Mouse (Mus musculus) left cerebral cortex, postnatal 36 days (tissue): Measurements from ENCODE around the gene Prss16. TPM values are rescaled to one million over a fixed set of nuclear protein-coding genes. Genes with fewer than 3 reads are reported as not detected.

Experiments used
- DNase-seq, 2 experiments: peaks; one replicate each; pipeline ENCODE4 v3.0.0; 2021 to 2022; ENCODE audit warnings: low spot score in 2 of 2, mixed read lengths in 1 of 2
- intact Hi-C: fragments of 180-260 bp; cut with DNase I; formaldehyde crosslinking; loops from one replicate; pipeline ENCODE4 v1.15.1; 2025
- total RNA-seq, 2 experiments: library from RNA; stranded (reverse); gene quantifications; 2 replicates each; pipeline ENCODE4 v1.2.3; 2021

Gene Prss16
- total RNA-seq: 1 to 10 TPM in 1 of 2 experiments, under 1 TPM in 1; 0.34 to 1.1 TPM

GRCm38 (mm10) chr13:22009642-22010041 is at the start of gene Prss16:
Prss16 (minus strand) TSS chr13:22009742.
- intact Hi-C loops: no loop called here
- DNase-seq: no peak

GRCm38 (mm10) chr13:22053754-22054153 is 44.2 kb upstream of the Prss16 start:
- intact Hi-C loops: loop anchor here (10.0 kb wide), 1 partner anchor 1351 kb away; no protein-coding TSS in a partner anchor
- no peak for DNase-seq

- intact Hi-C loops: loop anchor here (10.0 kb wide), 1 partner anchor 1353 kb away; no protein-coding TSS in a partner anchor
Observed at GRCm38 (mm10) chr13:22051523-22051859, 41.9 kb upstream of the Prss16 start.

GRCm38 (mm10) chr13:22050591-22051522 is 41.3 kb upstream of the Prss16 start:
- intact Hi-C loops: loop anchor here (10.0 kb wide), 1 partner anchor 1354 kb away; no protein-coding TSS in a partner anchor

More at GRCm38 (mm10) chr13:22051523-22051859, 41.9 kb upstream of the Prss16 start:
- no peak for DNase-seq

GRCm38 (mm10) chr13:22049737-22050440 is 40.3 kb upstream of the Prss16 start:
- DNase-seq: no peak
- intact Hi-C loops: loop anchor here (10.0 kb wide), 1 partner anchor 1355 kb away; no protein-coding TSS in a partner anchor

More at GRCm38 (mm10) chr13:22050591-22051522, 41.3 kb upstream of the Prss16 start:
- DNase-seq: peak; percentile 86 to 90

GRCm38 (mm10) chr13:22049041-22049440 is 39.5 kb upstream of the Prss16 start:
- intact Hi-C loops: no loop called here
- DNase-seq: no peak

GRCm38 (mm10) chr13:22045311-22045710 is 35.8 kb upstream of the Prss16 start:
- intact Hi-C loops: no loop called here
- no peak for DNase-seq

- DNase-seq: no peak
- intact Hi-C loops: loop anchor here (5.0 kb wide), 5 partner anchors 327 to 1703 kb away; partner anchors contain the start of genes Hist1h1e, Hist1h1t, Hist1h2af and Hist1h2ai
Observed at GRCm38 (mm10) chr13:22044432-22045155, 35.1 kb upstream of the Prss16 start.

GRCm38 (mm10) chr13:22043503-22044431 is 34.2 kb upstream of the Prss16 start:
- DNase-seq: no peak
- intact Hi-C loops: loop anchor here (5.0 kb wide), 5 partner anchors 326 to 1704 kb away; partner anchors contain the start of genes Hist1h1e, Hist1h1t, Hist1h2af and Hist1h2ai

GRCm38 (mm10) chr13:22042568-22043502 is 33.3 kb upstream of the Prss16 start, which contains the start of the genes Hist1h2ag and Hist1h2bj:
Hist1h2ag (minus strand) TSS chr13:22042944.
Hist1h2bj (plus strand) TSS chr13:22043214.
- peak; percentile 86 to 90 for DNase-seq
- intact Hi-C loops: loop anchor here (5.0 kb wide), 5 partner anchors 326 to 1704 kb away; partner anchors contain the start of genes Hist1h1e, Hist1h1t, Hist1h2af and Hist1h2ai

GRCm38 (mm10) chr13:22041651-22042567 is 32.4 kb upstream of the Prss16 start:
- intact Hi-C loops: loop anchor here (5.0 kb wide), 5 partner anchors 325 to 1705 kb away; partner anchors contain the start of genes Hist1h1e, Hist1h1t, Hist1h2af and Hist1h2ai

GRCm38 (mm10) chr13:22041142-22041536 is 31.6 kb upstream of the Prss16 start, which contains the start of gene Hist1h4i:
Hist1h4i (minus strand) TSS chr13:22041362.
- peak; percentile 98 to 99 for DNase-seq
- intact Hi-C loops: loop anchor here (5.0 kb wide), 5 partner anchors 324 to 1706 kb away; partner anchors contain the start of genes Hist1h1e, Hist1h1t, Hist1h2af and Hist1h2ai

More at GRCm38 (mm10) chr13:22041651-22042567, 32.4 kb upstream of the Prss16 start:
- DNase-seq: no peak

- intact Hi-C loops: loop anchor here (5.0 kb wide), 5 partner anchors 323 to 1707 kb away; partner anchors contain the start of genes Hist1h1e, Hist1h1t, Hist1h2af and Hist1h2ai
Observed at GRCm38 (mm10) chr13:22040464-22041141, 31.1 kb upstream of the Prss16 start.

GRCm38 (mm10) chr13:22039951-22040463 is 30.5 kb upstream of the Prss16 start:
- DNase-seq: no peak
- intact Hi-C loops: loop anchor here (5.0 kb wide), 7 partner anchors 323 to 1717 kb away; partner anchors contain the start of genes Hist1h1e, Hist1h1t, Hist1h2ac and Hist1h2af

More at GRCm38 (mm10) chr13:22040464-22041141, 31.1 kb upstream of the Prss16 start:
- no peak for DNase-seq
